Mouse (Mus musculus) cerebellum, adult 2 months (tissue): Measurements from ENCODE around the gene Cd5.

Experiments
- CTCF ChIP-seq: fragments of 200-500 bp; IDR thresholded peaks from 2 replicates; pipeline ENCODE4 v1.5.1; 2011; ENCODE audit warnings: low read depth, mild to moderate bottlenecking, control low read depth, low read length, moderate library complexity, borderline replicate concordance; ENCODE audit not compliant: insufficient read depth
- POLR2A ChIP-seq: fragments of 200-500 bp; IDR thresholded peaks from 2 replicates; pipeline ENCODE4 v1.6.1; 2011; ENCODE audit warnings: low read length, control low read depth, borderline replicate concordance; ENCODE audit not compliant: insufficient read depth

DNA sequence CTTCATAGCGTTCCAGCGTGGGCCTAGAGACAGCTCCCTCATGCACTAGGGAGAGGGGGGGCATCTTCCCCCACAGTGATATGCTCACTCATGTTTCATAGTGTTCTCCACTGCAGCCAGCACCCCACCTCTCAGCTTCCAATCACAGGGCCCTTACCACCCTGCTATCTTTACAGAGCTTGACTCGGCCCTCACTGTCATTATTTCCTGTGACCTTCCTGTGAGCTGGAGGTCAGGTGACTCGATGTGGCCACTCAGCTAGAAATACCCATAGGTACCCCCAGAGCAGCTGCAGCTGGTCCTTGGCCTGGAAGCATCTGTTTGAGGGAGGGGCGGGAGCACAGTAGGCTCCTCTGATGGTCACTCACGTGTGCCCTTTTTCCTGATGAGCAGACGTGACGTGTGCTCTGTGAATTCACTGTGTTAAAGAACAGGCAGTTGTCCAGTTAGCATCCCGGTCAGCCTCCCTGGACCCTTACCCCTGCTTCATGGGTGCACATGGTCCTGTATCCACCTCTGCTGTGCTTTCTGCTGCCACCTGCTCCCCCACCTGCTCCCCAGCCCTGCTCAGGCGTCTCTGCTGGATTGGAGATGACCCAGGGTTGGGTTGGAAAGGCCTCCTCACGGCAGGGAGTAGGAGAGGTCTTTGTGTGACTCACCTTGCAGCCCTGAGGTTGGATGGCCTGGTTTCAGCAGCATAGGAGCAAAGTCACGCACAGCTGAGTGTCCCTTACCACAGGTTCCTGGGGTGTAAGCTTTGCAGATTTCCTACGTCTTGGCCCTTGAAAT is 31.5 kb downstream of the Cd5 start:
- TF ChIP-seq CTCF (no peak), POLR2A (no peak)
